Mouse (Mus musculus) macrophage (primary cell): Measurements from ENCODE around the gene Sox1. TPM values are rescaled to one million over a fixed set of nuclear protein-coding genes. Genes with fewer than 3 reads are reported as not detected.

Experiments
- H3K27ac ChIP-seq: fragments of 350-480 bp; formaldehyde crosslinking; 2 replicates; pipeline ENCODE4 v1.9.0; 2021
- H3K36me3 ChIP-seq: fragments of 350-480 bp; formaldehyde crosslinking; 2 replicates; pipeline ENCODE4 v1.9.0; 2021; ENCODE audit errors: inconsistent target
- H3K4me3 ChIP-seq: fragments of 350-480 bp; formaldehyde crosslinking; 2 replicates; pipeline ENCODE4 v1.9.0; 2021; ENCODE audit errors: inconsistent target
- H3K79me2 ChIP-seq: fragments of 350-480 bp; formaldehyde crosslinking; 2 replicates; pipeline ENCODE4 v1.9.0; 2021; ENCODE audit errors: inconsistent target
- WGBS: methylation state at CpG from one replicate; pipeline ENCODE4 v1.1.7; 2026; ENCODE audit warnings: inconsistent platforms; ENCODE audit not compliant: missing documents; 5-methylcytosine and 5-hydroxymethylcytosine counted together
- polyA plus RNA-seq: library from polyadenylated mRNA; stranded (reverse); fragments of 250-400 nt; gene quantifications from 3 replicates; pipeline ENCODE4 v1.2.4, GENCODE M21; 2018; ENCODE audit warnings: inconsistent platforms

Sox1 gene
- polyA plus RNA-seq, 1 experiment from 2014 or later, result not detected

DNA sequence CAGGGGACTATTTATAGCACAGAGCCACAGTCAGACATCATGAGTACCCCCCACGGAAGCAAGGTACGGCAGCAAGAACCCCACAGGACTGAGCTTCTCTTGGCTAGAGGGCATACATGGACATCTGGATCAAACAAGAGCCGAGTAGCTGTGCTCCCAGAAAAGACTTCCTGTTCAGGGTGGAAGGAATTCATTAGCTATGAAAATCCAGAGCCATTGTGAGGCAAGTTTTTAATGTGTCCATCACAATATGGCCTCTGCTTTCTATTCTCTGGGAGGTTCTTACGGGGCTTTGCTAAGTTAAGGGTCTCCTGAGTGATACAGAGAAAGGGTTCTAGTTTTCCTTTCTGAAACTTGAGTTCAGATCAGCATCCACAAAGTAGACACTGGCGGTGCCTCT is 33.8 kb downstream of the Sox1 start:
- no peak overlapping the region for H3K27ac ChIP-seq
- no peaks in the 10 kb centered on the region for H3K79me2 ChIP-seq
- no peak overlapping the region for H3K4me3 ChIP-seq
- H3K36me3 ChIP-seq, result no peaks in the 10 kb centered on the region
- 42% methylated on average over 5 of the region's 5 CpGs for WGBS

DNA sequence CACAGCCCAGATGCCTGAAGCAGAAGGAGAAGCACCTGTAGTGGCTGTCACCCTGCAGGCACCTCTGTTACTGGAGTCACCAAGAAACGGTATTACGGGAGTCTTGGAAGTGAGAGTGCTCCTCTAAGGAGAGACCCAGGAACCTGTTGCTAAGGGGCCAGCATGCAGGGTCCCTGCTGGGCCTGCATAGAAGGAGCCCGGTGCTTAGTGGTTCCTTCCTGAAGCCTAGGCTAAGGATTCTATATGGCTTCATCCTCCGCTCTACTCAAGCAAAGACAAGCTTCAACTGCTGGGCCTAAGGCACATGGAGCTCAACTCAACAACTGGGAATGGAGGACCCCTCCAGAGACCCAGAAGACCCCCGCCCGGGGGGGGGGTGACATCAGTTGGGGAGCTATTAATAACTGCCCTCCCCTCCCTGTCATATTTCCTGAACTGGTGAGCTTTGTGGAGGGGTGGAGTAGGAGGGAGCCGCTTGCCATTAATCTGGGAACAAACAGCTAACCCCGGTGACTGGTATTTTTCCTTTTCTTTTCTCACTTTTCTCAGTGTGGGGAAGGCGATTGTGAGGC is 34.6 kb downstream of the Sox1 start:
- H3K79me2 ChIP-seq, result no peaks in the 10 kb centered on the region
- WGBS, result 22% methylated on average over 9 of the region's 9 CpGs

DNA sequence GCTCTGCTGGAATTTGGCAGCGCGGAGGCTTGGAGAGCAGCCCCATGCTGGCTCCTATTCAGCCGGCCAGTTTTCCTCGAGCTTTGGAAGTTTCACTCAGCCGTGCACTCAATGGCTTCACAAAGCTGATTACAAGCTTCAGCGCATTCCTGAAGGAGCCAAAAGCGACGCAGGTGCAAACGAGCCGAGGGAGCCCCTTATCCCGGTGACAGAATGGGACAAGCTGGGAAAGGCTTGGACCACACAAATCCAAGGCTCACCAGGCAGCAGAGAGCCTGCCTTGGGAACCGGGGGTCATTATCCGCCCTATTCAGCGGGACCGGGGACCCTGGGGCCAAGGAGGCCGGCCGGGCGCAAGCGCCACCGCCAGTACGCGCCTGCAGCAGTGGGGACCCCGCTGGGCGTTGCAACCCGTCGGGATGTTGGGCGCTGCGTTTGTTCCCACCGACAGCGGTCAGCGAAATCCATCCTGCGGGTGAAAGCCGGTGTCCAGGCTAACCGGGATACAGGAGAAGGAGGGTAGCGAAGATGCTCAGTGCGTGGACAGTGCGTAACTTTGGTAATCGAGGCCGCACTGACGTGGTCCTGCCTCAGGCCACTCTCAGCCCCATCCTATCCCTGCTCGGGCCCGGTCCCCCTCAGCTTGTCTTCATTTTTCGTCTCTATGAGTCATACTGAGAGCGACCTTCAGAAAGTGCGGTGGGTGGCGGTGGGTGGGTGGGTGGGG is 35.2 kb downstream of the Sox1 start:
- H3K36me3 ChIP-seq, result no peaks in the 10 kb centered on the region
- no peak overlapping the region for H3K4me3 ChIP-seq
- no peaks in the 10 kb centered on the region for H3K79me2 ChIP-seq
- 5% methylated on average over 46 of the region's 46 CpGs for WGBS
- no peak overlapping the region for H3K27ac ChIP-seq

More for the DNA sequence above, 34.6 kb downstream of the Sox1 start:
- H3K27ac ChIP-seq, result no peak overlapping the region
- H3K4me3 ChIP-seq, result no peak overlapping the region
- no peaks in the 10 kb centered on the region for H3K36me3 ChIP-seq

DNA sequence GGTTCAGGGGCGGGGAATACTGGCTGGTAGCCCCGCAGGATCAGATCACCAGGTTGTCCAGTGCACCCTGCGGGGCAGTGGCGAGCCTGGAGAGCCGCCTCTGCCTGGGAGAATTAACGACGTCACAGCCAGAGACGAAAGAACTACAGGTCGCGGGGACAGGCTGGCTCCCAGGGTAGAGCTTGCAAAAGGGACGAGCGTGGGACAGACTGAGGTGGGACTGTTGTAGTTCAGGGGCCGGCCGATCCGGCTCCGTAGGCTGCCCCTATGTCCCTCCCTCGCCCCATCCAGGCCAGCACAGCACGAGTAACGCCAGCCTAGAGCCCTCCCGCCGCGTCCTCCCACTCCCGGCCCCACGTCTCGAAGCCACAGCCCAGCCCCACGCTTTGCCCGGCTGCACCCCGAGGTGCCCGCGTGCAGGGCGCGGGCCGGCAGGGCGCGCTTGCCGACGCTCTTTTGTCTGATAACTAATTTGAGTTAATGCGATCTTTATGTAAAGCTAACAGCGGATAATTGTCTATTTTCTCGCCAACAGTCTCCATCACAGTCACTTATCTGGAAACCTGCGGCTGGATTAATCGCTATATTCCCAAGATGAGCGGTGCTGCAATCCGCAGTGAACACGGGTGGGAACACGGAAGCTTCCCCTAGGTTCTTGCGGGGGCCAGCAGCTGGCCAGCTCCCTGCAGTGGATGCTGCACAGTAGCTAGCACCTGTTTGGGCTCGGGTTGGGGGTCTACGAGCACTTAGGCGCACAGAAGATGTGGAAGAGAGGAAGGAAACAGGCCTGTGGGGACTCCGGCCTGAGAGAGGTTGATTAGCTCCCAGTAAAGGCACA is 36.0 kb downstream of the Sox1 start:
- no peak overlapping the region for H3K27ac ChIP-seq
- WGBS, result 4% methylated on average over 51 of the region's 51 CpGs

DNA sequence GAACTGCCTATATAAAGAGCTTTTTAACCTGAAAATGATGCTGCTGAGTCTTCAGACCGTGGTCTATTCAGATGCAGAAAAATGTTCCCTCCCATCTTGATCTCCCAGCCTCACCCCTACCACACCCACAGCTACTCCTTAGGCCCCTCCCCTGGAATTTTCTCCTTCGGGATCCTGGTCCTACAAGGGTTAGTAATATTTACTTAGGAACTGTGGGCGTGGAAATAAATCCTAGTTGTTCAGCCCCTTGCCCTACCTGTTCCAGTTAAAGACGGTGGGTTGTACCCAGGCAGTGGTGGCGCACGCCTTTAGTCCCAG is 36.6 kb downstream of the Sox1 start:
- Histone ChIP-seq H3K79me2 (no peaks in the 10 kb centered on the region), H3K4me3 (no peak overlapping the region), H3K27ac (no peak overlapping the region), H3K36me3 (no peaks in the 10 kb centered on the region)
- WGBS, result 67% methylated on average over 6 of the region's 6 CpGs

More for the DNA sequence above, 36.0 kb downstream of the Sox1 start:
- no peak overlapping the region for H3K4me3 ChIP-seq
- no peaks in the 10 kb centered on the region for H3K36me3 ChIP-seq
- H3K79me2 ChIP-seq, result no peaks in the 10 kb centered on the region

DNA sequence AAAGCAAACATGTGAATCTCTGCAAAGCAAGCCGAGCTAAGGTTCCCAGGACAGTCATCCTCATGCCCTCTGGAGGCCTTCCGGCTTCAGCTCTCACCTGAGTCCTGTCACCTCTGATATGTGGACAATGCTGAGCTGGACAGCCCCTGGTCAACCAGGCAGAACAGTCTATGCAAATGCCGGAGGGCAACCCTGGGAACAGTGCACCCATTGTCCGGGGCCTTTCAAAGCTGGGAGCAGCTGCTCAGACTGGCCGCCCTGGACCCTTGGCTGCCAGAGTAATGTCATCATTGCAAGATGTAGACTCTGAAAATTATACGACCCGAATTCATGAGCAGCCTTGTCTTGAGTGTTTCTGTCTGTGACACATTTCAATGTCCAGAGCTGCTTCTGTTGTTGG is 37.5 kb downstream of the Sox1 start:
- H3K4me3 ChIP-seq, result no peak overlapping the region
- no peak overlapping the region for H3K27ac ChIP-seq
- H3K36me3 ChIP-seq, result no peaks in the 10 kb centered on the region
- 88% methylated on average over 7 of the region's 7 CpGs for WGBS
- no peaks in the 10 kb centered on the region for H3K79me2 ChIP-seq

DNA sequence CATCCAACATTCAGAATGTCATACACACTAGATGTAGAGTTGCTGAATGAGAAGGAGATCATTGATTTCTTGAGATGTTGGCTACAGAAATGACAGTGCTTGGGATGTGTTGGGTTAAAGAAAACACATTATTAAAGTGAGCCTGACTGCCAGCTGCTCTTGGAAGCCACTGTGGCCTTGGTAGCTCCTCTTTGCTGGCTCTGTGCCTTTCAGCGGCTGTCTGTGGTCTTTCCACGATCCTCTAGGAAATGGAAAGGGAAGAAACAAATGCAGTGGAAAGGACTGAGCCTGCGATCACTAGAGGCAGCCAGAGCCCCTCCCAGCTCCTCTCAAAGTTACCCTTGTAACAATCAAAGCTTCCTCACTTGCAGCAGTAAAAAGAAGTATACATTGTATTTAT is 39.7 kb downstream of the Sox1 start:
- Histone ChIP-seq H3K79me2 (no peaks in the 10 kb centered on the region), H3K4me3 (no peak overlapping the region)

DNA sequence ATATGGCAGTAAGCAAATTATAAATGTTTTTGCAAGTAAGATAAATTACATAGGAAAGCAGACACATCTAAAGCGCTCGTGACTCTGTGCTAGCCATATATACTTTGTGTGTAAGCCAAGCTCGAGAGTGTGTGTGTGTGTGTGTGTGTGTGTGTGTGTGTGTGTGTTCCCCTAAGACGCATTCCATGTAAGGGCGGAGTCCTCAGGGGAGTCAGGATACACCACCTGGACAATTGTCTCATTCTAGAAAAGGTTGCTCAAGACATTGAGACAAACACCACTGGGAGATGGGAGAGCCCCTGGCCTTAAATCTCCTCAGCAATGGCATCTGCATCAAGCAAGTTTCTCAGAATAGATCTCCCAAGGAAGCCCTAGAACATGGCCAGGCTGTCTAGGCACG is 42.9 kb downstream of the Sox1 start:
- Histone ChIP-seq H3K27ac (no peak overlapping the region), H3K36me3 (no peaks in the 10 kb centered on the region), H3K4me3 (no peak overlapping the region), H3K79me2 (no peaks in the 10 kb centered on the region)
- 83% methylated on average over 6 of the region's 6 CpGs for WGBS

More for the DNA sequence above, 39.7 kb downstream of the Sox1 start:
- WGBS, result 73% methylated on average over 3 of the region's 3 CpGs
- no peak overlapping the region for H3K27ac ChIP-seq
- H3K36me3 ChIP-seq, result no peaks in the 10 kb centered on the region

DNA sequence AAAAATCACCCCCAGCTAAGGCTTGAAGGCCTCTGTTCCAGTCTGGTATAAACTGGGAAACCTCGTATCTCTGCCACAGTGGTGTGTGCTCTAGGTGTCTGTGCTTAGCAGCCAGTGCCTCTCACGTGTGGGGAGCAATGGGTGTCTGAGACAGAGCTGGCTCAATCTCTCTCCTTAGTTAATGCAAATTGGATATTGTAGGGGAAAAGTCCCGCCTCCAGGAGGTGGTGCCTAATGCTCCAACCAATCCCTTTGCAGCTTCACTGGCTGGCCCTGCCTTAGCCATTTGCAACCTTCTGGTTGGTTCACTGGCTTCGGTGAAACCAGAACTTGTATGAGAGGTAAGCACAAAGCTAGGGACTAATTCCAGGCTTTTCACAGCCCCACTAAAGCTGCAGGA is 43.9 kb downstream of the Sox1 start:
- Histone ChIP-seq H3K79me2 (no peaks in the 10 kb centered on the region), H3K4me3 (no peak overlapping the region), H3K36me3 (no peaks in the 10 kb centered on the region), H3K27ac (no peak overlapping the region)
- 31% methylated on average over 4 of the region's 4 CpGs for WGBS

DNA sequence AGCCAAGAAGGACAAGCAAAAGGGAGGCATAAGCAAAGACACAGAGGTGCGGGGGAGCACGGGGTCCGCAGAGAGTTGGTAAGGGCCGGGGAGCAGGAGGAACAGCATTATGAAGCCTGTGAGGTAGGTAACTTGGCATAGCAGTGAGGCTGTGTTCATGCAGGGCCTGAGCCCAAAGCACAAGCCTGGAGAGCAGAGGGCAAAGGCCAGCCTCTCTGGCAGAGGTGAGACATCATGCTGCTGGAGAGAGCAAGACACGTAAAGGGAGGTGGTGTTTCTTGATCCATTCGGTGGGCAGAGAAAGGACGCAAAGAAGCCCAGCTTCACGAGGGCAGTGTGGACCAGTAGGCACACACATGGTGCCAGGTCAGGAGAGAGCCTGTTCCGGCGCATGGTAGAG is 44.8 kb downstream of the Sox1 start:
- Histone ChIP-seq H3K36me3 (no peaks in the 10 kb centered on the region), H3K27ac (no peak overlapping the region), H3K79me2 (no peaks in the 10 kb centered on the region), H3K4me3 (no peak overlapping the region)
- 93% methylated on average over 10 of the region's 10 CpGs for WGBS

DNA sequence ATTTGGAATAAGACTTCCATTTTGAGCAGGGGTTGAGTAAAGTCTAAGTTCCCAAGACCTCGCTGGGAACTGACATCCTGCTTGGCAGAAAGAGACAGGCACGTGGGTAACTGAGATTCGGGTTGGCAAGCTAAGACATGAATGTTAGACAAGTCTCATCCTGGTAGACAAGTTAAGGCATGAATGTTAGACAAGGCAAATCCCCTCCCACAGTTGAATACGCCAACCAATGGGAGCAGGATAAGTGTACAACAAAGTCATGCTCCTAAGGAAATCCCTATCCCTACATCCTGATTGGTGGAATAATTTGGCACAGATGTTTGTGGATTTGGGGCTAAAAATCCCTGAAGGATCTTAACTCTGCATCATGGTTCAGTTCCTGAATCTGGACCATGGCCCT is 45.9 kb downstream of the Sox1 start:
- Histone ChIP-seq H3K4me3 (no peak overlapping the region), H3K79me2 (no peaks in the 10 kb centered on the region), H3K36me3 (no peaks in the 10 kb centered on the region), H3K27ac (no peak overlapping the region)
- WGBS, result 90% methylated on average over 4 of the region's 4 CpGs

DNA sequence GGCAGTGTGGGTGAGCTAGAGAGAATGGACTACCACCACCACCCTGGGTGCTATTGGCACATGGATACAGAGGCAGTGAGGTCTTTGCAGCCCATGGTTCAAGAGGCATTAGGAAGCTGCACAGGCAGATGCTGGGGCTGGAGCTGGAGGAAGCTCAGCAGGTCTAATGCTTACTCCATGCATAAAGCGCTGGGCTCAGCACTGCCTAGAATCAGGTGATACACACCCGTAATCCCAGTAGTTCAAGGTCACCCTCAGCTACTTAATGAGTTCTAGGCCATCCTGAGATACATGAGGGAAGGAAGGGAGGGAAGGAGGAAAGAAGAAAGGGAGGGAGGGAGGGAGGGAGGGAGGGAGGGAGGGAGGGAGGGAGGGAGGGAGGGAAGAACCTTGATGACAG is 50.2 kb downstream of the Sox1 start:
- Histone ChIP-seq H3K79me2 (no peaks in the 10 kb centered on the region), H3K4me3 (no peak overlapping the region), H3K36me3 (no peaks in the 10 kb centered on the region), H3K27ac (no peak overlapping the region)
- 61% methylated on average over 2 of the region's 2 CpGs for WGBS

DNA sequence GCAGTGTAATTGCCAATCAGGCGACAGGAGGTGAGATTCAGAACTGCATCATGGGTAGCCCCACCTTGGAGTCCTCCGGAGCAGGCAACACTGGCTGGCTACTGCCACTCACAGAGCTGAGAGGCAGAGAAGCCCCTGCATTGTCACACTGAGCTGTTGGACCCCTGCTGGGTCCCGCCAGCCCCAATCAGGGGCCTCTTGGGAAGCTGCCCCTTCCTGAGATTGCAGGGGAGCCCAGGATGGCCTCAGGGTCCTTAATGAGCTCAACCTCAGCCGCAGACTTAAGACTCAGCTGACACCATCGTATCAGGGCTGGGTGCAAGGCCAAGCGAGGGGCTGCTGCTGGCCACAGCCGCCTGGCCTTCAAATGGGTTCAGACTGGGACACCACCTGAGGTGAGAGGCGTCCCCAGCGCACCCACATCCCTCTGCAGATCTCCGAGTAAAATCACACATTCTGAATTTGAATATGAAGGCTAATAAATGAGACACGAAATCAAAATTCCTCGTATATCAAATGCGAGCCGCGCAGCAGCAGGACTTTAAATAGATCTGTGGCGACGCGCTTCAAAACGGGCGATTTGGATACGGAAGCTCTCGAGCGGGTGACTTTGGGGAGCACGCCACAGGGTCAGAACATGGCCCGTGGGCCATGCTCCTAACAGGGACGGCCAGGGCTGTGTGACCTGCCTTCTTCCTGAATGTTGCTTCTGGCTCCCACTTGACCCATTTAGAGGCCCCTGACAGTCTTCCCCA is 51.0 kb downstream of the Sox1 start:
- no peaks in the 10 kb centered on the region for H3K36me3 ChIP-seq
- H3K4me3 ChIP-seq, result no peak overlapping the region
- H3K79me2 ChIP-seq, result no peaks in the 10 kb centered on the region
- H3K27ac ChIP-seq, result no peak overlapping the region
- WGBS, result 6% methylated on average over 26 of the region's 26 CpGs
